Mouse (Mus musculus) midbrain, embryonic 16.5 days (tissue): ENCODE measurements around the gene Mast4. TPM values are rescaled to one million over a fixed set of nuclear protein-coding genes. Genes with fewer than 3 reads are reported as not detected.

Experiments
- ATAC-seq: fragments of 200-750 bp; cut with Nextera tagmentation; 2 replicates; pipeline ENCODE4 v1.8.0; 2017; ENCODE audit warnings: moderate TSS enrichment
- H3K27ac ChIP-seq: fragments of 300-500 bp; sonication (generic); 2 replicates; pipeline ENCODE4 v1.5.1; 2014; ENCODE audit warnings: mild to moderate bottlenecking, low read length, mixed read lengths
- H3K27me3 ChIP-seq: fragments of 300-500 bp; sonication (generic); 2 replicates; pipeline ENCODE4 v1.6.1; 2014; ENCODE audit warnings: low read depth, low read length, mixed read lengths; ENCODE audit not compliant: control insufficient read depth, insufficient read depth
- H3K36me3 ChIP-seq: fragments of 300-500 bp; sonication (generic); 2 replicates; pipeline ENCODE4 v1.6.1; 2014; ENCODE audit warnings: mild to moderate bottlenecking, low read length, moderate library complexity, mixed read lengths; ENCODE audit not compliant: control insufficient read depth, insufficient read depth
- H3K4me1 ChIP-seq: fragments of 300-500 bp; sonication (generic); 2 replicates; pipeline ENCODE4 v1.6.1; 2014; ENCODE audit warnings: mild to moderate bottlenecking, low read length, mixed read lengths; ENCODE audit not compliant: control insufficient read depth, insufficient read depth
- H3K4me2 ChIP-seq: fragments of 300-500 bp; sonication (generic); 2 replicates; pipeline ENCODE4 v1.6.1; 2014; ENCODE audit warnings: mild to moderate bottlenecking, low read length, mixed read lengths
- H3K4me3 ChIP-seq: fragments of 300-500 bp; sonication (generic); 2 replicates; pipeline ENCODE4 v1.5.1; 2014; ENCODE audit warnings: low read depth, mild to moderate bottlenecking, low read length, moderate library complexity, mixed read lengths
- H3K9ac ChIP-seq: fragments of 300-500 bp; sonication (generic); 2 replicates; pipeline ENCODE4 v1.6.1; 2014; ENCODE audit warnings: low read depth, low read length, mixed read lengths
- H3K9me3 ChIP-seq: fragments of 300-500 bp; sonication (generic); replicated peaks from 2 replicates; pipeline ENCODE4 v1.6.1; 2014; ENCODE audit warnings: mild to moderate bottlenecking, low read length, mixed read lengths; ENCODE audit not compliant: control insufficient read depth, poor library complexity, severe bottlenecking
- WGBS: fragments of 180-500 bp; shearing (Covaris S2); extraction: QIAGEN DNeasy Blood & Tissue Kit; methylation state at CpG from one replicate; pipeline ENCODE4 v1.1.7; 2014; 5-methylcytosine and 5-hydroxymethylcytosine counted together
- polyA plus RNA-seq: library from polyadenylated mRNA; unstranded; fragments of >200 nt; fragmentation: Nextera tagmentation; extraction: Ambion mirVana; gene quantifications from 2 replicates; pipeline ENCODE4 v1.2.1, GENCODE M21; 2015

Gene Mast4
- polyA plus RNA-seq, 1 experiment from 2014 or later = 33.8 TPM

DNA sequence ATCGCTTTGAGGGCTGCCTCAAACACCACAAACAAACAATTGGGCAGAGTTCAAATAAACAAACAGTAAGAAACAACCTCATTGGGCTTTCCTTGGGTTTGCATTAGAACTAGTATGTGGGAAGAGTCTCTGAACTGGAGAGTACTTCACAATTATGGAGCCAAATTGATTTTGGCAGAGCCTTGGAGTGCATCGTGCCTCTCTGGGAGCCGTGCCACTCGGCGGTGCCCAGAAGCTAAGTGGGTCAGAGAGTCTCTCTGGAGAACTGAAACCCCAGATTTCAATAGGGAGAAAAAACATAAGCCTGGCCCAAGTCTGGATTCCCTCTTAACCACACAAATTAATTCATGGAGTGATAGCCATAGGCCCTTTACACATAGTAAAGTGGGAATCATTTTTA is 400.6 kb downstream of the Mast4 start:
- H3K9ac ChIP-seq = no peak overlapping the region
- ATAC-seq = no peak
- no peak overlapping the region for H3K27ac ChIP-seq
- H3K27me3 ChIP-seq = no peaks in the 10 kb centered on the region
- WGBS = 80% methylated on average over 5 of the region's 5 CpGs
- 0 out of 2 replicates have a peak, but pooled peaks cover 5% of the 10 kb centered on the region for H3K4me1 ChIP-seq
- no peak overlapping the region for H3K4me2 ChIP-seq
- no peaks in the 10 kb centered on the region for H3K9me3 ChIP-seq
- H3K36me3 ChIP-seq = no peaks in the 10 kb centered on the region
- H3K4me3 ChIP-seq = no peak overlapping the region

DNA sequence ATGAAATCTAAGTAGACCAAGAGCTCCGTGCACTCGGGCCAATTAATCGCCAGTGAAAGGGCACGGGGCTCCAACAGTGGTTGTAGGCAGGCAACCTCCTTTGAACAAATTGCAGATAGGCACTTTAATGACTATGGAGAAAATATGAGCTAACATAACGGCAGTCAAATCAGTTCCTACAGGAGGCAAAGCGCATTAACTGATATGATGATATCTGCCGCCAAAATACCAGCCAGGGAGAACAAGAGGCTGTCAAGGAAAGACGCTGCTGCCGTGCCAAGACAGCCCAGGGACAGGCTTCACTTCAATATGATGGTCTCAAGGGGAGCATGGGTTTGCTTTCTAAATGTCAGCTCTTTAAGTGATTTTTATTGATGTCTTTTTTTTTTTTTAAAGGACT is 401.9 kb downstream of the Mast4 start:
- Histone ChIP-seq H3K27ac (no peak overlapping the region), H3K9me3 (no peaks in the 10 kb centered on the region), H3K4me2 (no peak overlapping the region), H3K36me3 (no peaks in the 10 kb centered on the region), H3K9ac (no peak overlapping the region), H3K4me1 (0 out of 2 replicates have a peak, but pooled peaks cover 5% of the 10 kb centered on the region), H3K27me3 (no peaks in the 10 kb centered on the region), H3K4me3 (no peak overlapping the region)
- ATAC-seq = no peak
- 58% methylated on average over 9 of the region's 9 CpGs for WGBS

DNA sequence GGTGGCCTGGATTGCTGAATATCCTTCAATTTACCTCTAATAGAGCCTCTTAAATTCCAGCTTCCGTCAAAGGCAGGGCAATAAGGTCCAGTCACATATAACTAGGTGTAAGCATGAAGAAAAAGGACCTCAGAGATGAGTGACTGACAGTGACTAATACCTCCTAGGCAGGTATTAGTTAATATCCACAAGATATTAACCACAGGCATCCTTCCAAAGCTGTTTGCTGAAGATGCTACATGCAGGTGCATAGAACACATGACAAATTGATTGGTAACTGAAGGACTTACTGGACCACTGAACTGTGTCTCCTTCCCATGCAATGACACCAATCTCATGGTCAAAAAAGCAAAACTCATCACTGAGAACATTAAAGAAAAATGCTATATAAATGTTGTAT is 402.3 kb downstream of the Mast4 start:
- Histone ChIP-seq H3K27ac (no peak overlapping the region), H3K4me1 (0 out of 2 replicates have a peak, but pooled peaks cover 5% of the 10 kb centered on the region), H3K9me3 (no peaks in the 10 kb centered on the region), H3K4me2 (no peak overlapping the region), H3K9ac (no peak overlapping the region), H3K27me3 (no peaks in the 10 kb centered on the region), H3K36me3 (no peaks in the 10 kb centered on the region), H3K4me3 (no peak overlapping the region)
- ATAC-seq = no peak
- 91% methylated on average over 1 of the region's 1 CpGs for WGBS

DNA sequence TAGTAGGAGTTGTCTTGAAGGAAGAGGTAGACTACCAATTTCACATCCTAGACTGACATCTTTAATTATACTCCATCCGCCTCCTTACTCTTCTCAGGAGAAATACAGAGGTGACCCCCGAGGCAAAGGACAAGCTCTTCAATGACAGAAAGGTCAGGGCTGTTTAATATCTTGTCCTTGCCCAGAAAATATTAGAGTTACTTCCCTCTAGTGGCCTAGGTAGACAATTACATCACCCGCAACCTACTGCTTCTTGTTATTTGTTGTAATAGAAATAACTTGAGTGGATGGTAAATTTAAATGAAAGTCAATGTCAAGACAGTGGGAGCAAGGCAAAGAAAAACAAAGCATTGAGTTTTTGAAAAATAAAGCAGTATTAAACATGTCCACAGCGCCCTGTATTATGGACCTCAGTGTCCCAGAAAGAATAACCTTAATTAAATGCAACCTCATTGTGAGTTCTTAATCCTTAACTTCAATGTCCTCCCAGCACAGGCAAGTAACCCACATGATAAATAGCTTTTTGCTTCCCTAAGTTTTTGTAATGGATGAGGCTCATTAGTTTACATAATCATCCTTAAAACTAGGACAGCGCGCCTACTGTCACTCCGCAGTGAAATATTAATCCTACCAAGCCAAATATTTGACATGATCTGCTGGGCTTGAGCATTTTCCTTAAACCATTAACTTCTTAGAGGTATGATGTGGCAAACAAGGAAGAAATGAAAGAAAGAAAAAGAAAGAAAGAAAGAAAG is 408.3 kb downstream of the Mast4 start:
- no peaks in the 10 kb centered on the region for H3K4me1 ChIP-seq
- no peaks in the 10 kb centered on the region for H3K27me3 ChIP-seq
- WGBS = 72% methylated on average over 7 of the region's 7 CpGs
- no peaks in the 10 kb centered on the region for H3K36me3 ChIP-seq
- H3K27ac ChIP-seq = no peak overlapping the region
- no peak overlapping the region for H3K4me2 ChIP-seq
- H3K4me3 ChIP-seq = no peak overlapping the region
- ATAC-seq = no peak
- H3K9ac ChIP-seq = no peak overlapping the region
- H3K9me3 ChIP-seq = no peaks in the 10 kb centered on the region

DNA sequence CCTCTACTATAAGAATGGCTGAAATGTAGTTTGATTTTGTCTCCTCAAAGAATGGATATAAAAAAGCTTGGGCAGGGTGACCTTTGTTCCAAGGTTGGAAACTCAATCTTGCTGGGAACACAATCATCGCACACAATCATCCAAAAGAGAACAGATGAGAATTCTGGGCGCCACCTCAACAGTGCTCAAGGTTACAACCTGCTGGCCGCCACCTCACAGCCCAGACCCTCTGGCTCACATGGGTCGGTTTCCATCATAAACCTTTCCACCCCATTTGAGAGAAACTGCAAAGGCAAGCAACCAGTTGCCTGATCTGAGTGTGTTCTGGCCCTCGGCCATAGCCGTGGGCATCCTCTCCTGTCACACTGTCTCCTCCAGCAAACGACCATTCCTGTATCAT is 414.6 kb downstream of the Mast4 start:
- Histone ChIP-seq H3K27me3 (no peaks in the 10 kb centered on the region), H3K4me2 (no peak overlapping the region), H3K4me3 (no peak overlapping the region), H3K27ac (no peak overlapping the region), H3K9me3 (no peaks in the 10 kb centered on the region), H3K4me1 (no peaks in the 10 kb centered on the region), H3K9ac (no peak overlapping the region), H3K36me3 (no peaks in the 10 kb centered on the region)
- no peak for ATAC-seq
- 94% methylated on average over 7 of the region's 7 CpGs for whole genome bisulfite sequencing

DNA sequence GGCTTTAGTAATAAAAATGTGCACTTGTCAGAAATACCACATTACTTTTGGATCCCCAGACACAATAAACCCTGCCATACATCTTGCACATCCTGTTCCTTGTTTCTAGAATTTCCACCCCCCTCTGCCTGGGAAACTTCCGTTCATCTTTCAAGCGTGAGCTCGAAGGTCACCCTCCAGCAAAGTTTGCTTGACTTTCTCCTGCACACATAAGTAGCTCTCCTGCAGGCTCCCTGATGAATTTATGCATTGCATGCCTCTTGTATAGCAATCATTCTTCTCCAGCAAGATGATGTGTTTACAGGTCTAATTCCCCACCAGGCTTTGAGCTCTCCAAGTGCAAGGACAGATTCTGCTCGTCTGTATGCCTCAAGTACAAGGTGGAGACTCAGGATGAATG is 415.7 kb downstream of the Mast4 start:
- Histone ChIP-seq H3K27ac (no peak overlapping the region), H3K4me3 (no peak overlapping the region), H3K36me3 (no peaks in the 10 kb centered on the region), H3K4me1 (no peaks in the 10 kb centered on the region), H3K27me3 (no peaks in the 10 kb centered on the region), H3K9me3 (no peaks in the 10 kb centered on the region), H3K4me2 (no peak overlapping the region), H3K9ac (no peak overlapping the region)
- no peak for ATAC-seq
- WGBS = 53% methylated on average over 4 of the region's 4 CpGs

DNA sequence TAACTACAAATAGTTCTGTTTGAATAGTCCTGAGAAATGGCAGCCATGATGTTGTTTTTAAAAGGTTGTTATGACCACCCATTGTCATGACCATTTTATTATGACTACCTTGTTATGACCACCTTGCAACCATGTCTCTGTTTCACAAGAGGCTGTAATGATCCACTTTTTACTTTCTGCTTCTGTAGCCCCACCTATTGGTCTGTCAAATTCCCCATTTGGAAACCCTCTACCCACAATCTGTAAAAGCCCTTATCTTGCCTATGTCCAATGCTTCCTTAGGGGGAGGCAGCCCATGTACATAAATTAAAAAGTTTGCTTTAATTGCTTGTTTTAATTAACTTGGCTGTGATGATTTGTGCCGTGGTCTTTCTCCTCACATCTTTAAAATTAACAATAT is 419.0 kb downstream of the Mast4 start:
- no peaks in the 10 kb centered on the region for H3K27me3 ChIP-seq
- H3K9me3 ChIP-seq = no peaks in the 10 kb centered on the region
- H3K4me3 ChIP-seq = no peak overlapping the region
- ATAC-seq = no peak
- H3K4me2 ChIP-seq = no peak overlapping the region
- no peaks in the 10 kb centered on the region for H3K36me3 ChIP-seq
- WGBS = 88% methylated on average over 1 of the region's 1 CpGs
- H3K9ac ChIP-seq = no peak overlapping the region
- H3K4me1 ChIP-seq = no peaks in the 10 kb centered on the region
- no peak overlapping the region for H3K27ac ChIP-seq

DNA sequence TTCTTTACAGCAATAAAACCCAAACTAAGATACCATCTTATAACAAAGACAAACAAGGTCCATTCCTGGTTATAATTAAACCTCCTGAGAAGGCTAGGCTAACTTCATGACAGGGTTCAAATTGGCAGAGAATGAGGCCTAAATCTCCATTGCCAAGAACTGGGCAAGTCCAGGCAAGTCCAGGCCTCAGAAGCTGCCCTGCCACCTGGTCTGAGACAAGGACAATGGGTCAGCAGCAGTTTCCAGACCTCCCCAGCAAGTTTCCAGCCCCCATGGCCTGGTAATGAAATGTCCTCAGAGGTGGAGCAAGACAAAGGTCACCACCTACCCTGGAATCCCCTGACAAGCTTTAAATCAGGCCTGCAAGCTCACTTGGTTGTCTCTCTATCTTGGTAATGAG is 419.5 kb downstream of the Mast4 start:
- Histone ChIP-seq H3K36me3 (no peaks in the 10 kb centered on the region), H3K9me3 (no peaks in the 10 kb centered on the region), H3K4me1 (no peaks in the 10 kb centered on the region), H3K4me2 (no peak overlapping the region), H3K4me3 (no peak overlapping the region), H3K27ac (no peak overlapping the region), H3K27me3 (no peaks in the 10 kb centered on the region), H3K9ac (no peak overlapping the region)
- no peak for ATAC-seq

DNA sequence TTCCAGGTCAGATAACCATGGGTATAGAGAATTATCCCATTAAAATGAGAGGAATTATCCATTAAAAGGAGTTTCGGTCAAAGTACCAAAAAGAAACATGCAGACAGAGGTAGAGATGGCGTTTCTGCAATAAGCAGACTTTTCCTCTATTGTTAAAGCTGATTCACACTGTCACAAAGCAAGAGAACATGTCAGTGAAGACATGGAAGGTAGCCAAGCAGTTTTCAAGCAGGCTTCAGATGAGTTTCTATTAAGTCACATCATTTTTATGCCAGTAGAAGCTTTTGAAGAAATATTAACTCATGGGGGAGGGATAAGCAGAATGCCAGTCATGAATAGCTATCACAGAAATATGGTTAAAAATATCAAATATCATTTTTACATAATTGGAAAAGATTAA is 420.4 kb downstream of the Mast4 start:
- WGBS = 74% methylated on average over 2 of the region's 2 CpGs
- no peaks in the 10 kb centered on the region for H3K27me3 ChIP-seq
- no peak overlapping the region for H3K27ac ChIP-seq
- no peak for ATAC-seq
- no peaks in the 10 kb centered on the region for H3K4me1 ChIP-seq
- no peak overlapping the region for H3K4me2 ChIP-seq
- H3K36me3 ChIP-seq = no peaks in the 10 kb centered on the region
- H3K9me3 ChIP-seq = no peaks in the 10 kb centered on the region
- no peak overlapping the region for H3K4me3 ChIP-seq
- no peak overlapping the region for H3K9ac ChIP-seq
